Mouse (Mus musculus) heart, embryonic 14.5 days (tissue): ENCODE data around the gene Hoxc4. TPM values are rescaled to one million over a fixed set of nuclear protein-coding genes. Genes with fewer than 3 reads are reported as not detected.

Source experiments
- ATAC-seq: fragments of 200-750 bp; cut with Nextera tagmentation; 2 replicates; pipeline ENCODE4 v1.8.0; 2017; ENCODE audit warnings: low read depth, moderate TSS enrichment; ENCODE audit not compliant: insufficient number of reproducible peaks, insufficient read depth, low FRiP score
- H3K27ac ChIP-seq, 2 experiments: fragments of 200-500 bp in 1 of 2; fragments of 300-500 bp in 1 of 2; sonication (generic) in 1 of 2; replicated peaks in 1 of 2; 2 replicates each; pipeline ENCODE4 v1.5.1; 2012 to 2014; ENCODE audit warnings: low read depth in 2 of 2, low read length in 2 of 2, control low read depth in 1 of 2, mild to moderate bottlenecking in 1 of 2, mixed read lengths in 1 of 2; ENCODE audit not compliant: control insufficient read depth in 1 of 2, insufficient read depth in 1 of 2
- H3K27me3 ChIP-seq: fragments of 300-500 bp; sonication (generic); 2 replicates; pipeline ENCODE4 v1.6.1; 2014; ENCODE audit warnings: mild to moderate bottlenecking, low read length, control low read depth; ENCODE audit not compliant: control insufficient read depth, insufficient read depth
- H3K36me3 ChIP-seq: fragments of 300-500 bp; sonication (generic); 2 replicates; pipeline ENCODE4 v1.6.1; 2014; ENCODE audit warnings: mild to moderate bottlenecking, control low read depth, low read length, mixed read lengths; ENCODE audit not compliant: control insufficient read depth, insufficient read depth
- H3K4me1 ChIP-seq, 2 experiments: fragments of 200-500 bp in 1 of 2; fragments of 300-500 bp in 1 of 2; sonication (generic) in 1 of 2; 2 replicates each; pipeline ENCODE4 v1.6.1; 2012 to 2014; ENCODE audit warnings: low read length in 2 of 2, control low read depth in 1 of 2, mixed read lengths in 1 of 2; ENCODE audit not compliant: control insufficient read depth in 2 of 2, insufficient read depth in 2 of 2
- H3K4me2 ChIP-seq: fragments of 300-500 bp; sonication (generic); 2 replicates; pipeline ENCODE4 v1.6.1; 2014; ENCODE audit warnings: mild to moderate bottlenecking, low read length
- H3K4me3 ChIP-seq, 2 experiments: fragments of 200-500 bp in 1 of 2; fragments of 300-500 bp in 1 of 2; sonication (generic) in 1 of 2; 2 replicates each; pipeline ENCODE4 v1.5.1; 2012 to 2014; ENCODE audit warnings: low read length in 2 of 2, mild to moderate bottlenecking in 2 of 2, control low read depth in 1 of 2, low read depth in 1 of 2, moderate library complexity in 1 of 2; ENCODE audit not compliant: control insufficient read depth in 1 of 2, insufficient read depth in 1 of 2
- H3K9ac ChIP-seq: fragments of 300-500 bp; sonication (generic); 2 replicates; pipeline ENCODE4 v1.6.1; 2014; ENCODE audit warnings: mild to moderate bottlenecking, low read length
- H3K9me3 ChIP-seq: fragments of 300-500 bp; sonication (generic); 2 replicates; pipeline ENCODE4 v1.6.1; 2016; ENCODE audit warnings: low read length, control low read depth; ENCODE audit not compliant: control insufficient read depth
- WGBS: fragments of 180-500 bp; shearing (Covaris S2); extraction: QIAGEN DNeasy Blood & Tissue Kit; methylation state at CpG from one replicate; pipeline ENCODE4 v1.1.7; 2014; 5-methylcytosine and 5-hydroxymethylcytosine counted together
- polyA plus RNA-seq: library from polyadenylated mRNA; unstranded; fragments of >200 nt; fragmentation: Nextera tagmentation; extraction: Ambion mirVana; gene quantifications from 2 replicates; pipeline ENCODE4 v1.2.1, GENCODE M21; 2014

Hoxc4 gene
- polyA plus RNA-seq, 1 experiment from 2014 or later: 0.30 TPM

GRCm38 (mm10) chr15:103005797-103006196, 12.9 kb upstream of the Hoxc4 start:
- H3K9ac ChIP-seq: no peak overlapping the region
- no peak overlapping the region for H3K4me2 ChIP-seq
- ATAC-seq: no peak
- H3K36me3 ChIP-seq: no peaks in the 10 kb centered on the region
- no peak overlapping the region for H3K27ac ChIP-seq
- H3K9me3 ChIP-seq: no peaks in the 10 kb centered on the region
- no peak overlapping the region for H3K4me3 ChIP-seq
- WGBS: 6% methylated on average over 5 of the region's 5 CpGs
- H3K4me1 ChIP-seq: peaks cover 4 to 8% of the 10 kb centered on the region in 2 experiments
- peaks cover 99% of the 10 kb centered on the region for H3K27me3 ChIP-seq

GRCm38 (mm10) chr15:103006326-103006725, 12.4 kb upstream of the Hoxc4 start:
- 27% methylated on average over 1 of the region's 1 CpGs for WGBS

DNA sequence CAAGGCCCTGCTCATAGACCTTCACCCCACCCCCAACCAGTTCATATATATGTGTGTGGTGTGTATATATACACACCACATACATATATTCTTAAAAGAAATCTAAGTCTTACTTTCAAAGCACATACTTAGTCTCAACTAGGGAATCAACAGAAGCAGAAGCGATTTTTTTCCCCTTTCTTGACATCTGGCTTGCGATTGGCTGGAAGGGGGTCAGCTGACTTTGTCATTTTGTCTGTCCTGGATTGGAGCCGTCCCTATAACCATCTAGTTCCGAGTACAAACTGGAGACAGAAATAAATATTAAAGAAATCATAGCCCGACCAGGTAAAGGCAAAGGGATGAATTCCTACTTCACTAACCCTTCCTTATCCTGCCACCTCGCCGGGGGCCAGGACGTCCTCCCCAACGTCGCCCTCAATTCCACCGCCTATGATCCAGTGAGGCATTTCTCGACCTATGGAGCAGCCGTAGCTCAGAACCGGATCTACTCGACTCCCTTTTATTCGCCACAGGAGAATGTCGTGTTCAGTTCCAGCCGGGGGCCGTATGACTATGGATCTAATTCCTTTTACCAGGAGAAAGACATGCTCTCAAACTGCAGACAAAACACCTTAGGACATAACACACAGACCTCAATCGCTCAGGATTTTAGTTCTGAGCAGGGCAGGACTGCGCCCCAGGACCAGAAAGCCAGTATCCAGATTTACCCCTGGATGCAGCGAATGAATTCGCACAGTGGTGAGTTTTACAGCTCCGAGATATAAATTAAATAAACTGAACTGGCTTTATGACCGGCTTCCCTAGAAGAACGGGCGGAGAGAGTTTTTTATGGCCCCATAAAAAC, 9.2 kb upstream of the Hoxc4 start:
- Histone ChIP-seq H3K27me3 (peaks cover 98% of the 10 kb centered on the region), H3K4me2 (no peak overlapping the region), H3K27ac (no peak overlapping the region), H3K9me3 (no peaks in the 10 kb centered on the region), H3K4me1 (0 out of 4 replicates have a peak, but pooled peaks cover 0 to 4% of the 10 kb centered on the region in 2 experiments), H3K9ac (no peak overlapping the region), H3K4me3 (no peak overlapping the region), H3K36me3 (no peaks in the 10 kb centered on the region)
- 2% methylated on average over 27 of the region's 27 CpGs for WGBS
- ATAC-seq: no peak

More at GRCm38 (mm10) chr15:103006326-103006725, 12.4 kb upstream of the Hoxc4 start:
- peaks cover 99% of the 10 kb centered on the region for H3K27me3 ChIP-seq
- H3K27ac ChIP-seq: no peak overlapping the region
- H3K4me3 ChIP-seq: no peak overlapping the region
- H3K36me3 ChIP-seq: no peaks in the 10 kb centered on the region
- H3K4me1 ChIP-seq: peaks cover 0 to 4% of the 10 kb centered on the region in 2 experiments; a peak in 2 of 4 replicates
- no peak overlapping the region for H3K9ac ChIP-seq
- H3K9me3 ChIP-seq: no peaks in the 10 kb centered on the region
- H3K4me2 ChIP-seq: no peak overlapping the region
- no peak for ATAC-seq

DNA sequence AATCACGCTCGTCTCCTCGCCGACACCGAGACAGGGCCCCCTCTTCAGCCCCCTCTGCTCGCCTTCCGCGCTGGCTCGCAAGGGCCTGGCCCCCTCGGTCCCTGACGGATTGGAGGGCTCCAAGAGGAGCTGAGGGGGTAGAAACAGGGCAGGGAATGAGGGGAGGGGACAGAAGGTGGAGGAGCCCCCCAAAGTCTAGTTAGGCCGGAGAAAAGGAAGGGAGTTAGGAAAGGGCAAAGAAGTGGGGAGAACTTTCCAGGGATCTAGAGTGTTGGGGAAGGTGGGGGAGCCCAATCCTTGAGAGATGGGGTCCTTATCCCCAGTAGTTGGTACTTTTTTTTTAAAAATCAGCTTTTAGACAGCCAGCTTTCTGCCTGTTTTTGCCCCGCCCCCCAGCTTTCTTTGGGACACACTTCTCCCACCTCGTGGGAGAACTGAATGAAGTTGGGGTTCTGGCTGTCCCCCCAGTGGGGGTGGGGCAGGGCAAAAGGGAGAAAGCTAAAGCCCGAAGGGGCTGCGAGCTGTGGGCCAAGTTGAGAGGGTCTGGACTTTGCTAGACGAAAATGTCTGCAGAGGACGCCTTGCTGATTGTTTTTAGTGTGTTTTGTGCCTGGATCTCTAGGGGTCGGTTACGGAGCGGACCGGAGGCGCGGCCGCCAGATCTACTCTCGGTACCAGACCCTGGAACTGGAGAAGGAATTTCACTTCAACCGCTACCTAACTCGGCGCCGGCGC, 8.5 kb upstream of the Hoxc4 start:
- 2% methylated on average over 31 of the region's 31 CpGs for WGBS
- H3K4me1 ChIP-seq: 0 out of 4 replicates have a peak, but pooled peaks cover 0 to 4% of the 10 kb centered on the region in 2 experiments
- H3K4me2 ChIP-seq: no peak overlapping the region
- H3K9ac ChIP-seq: no peak overlapping the region
- no peaks in the 10 kb centered on the region for H3K36me3 ChIP-seq
- H3K4me3 ChIP-seq: no peak overlapping the region
- H3K27ac ChIP-seq: no peak overlapping the region
- no peaks in the 10 kb centered on the region for H3K9me3 ChIP-seq
- H3K27me3 ChIP-seq: peaks cover 98% of the 10 kb centered on the region
- no peak for ATAC-seq

GRCm38 (mm10) chr15:103010847-103011555, 7.7 kb upstream of the Hoxc4 start:
- WGBS: 1% methylated on average over 28 of the region's 28 CpGs
- no peak for ATAC-seq
- no peak overlapping the region for H3K4me2 ChIP-seq

GRCm38 (mm10) chr15:103011928-103012486, 6.7 kb upstream of the Hoxc4 start:
- no peak for ATAC-seq
- no peak overlapping the region for H3K27ac ChIP-seq
- 0 out of 4 replicates have a peak, but pooled peaks cover 0 to 4% of the 10 kb centered on the region in 2 experiments for H3K4me1 ChIP-seq
- no peak overlapping the region for H3K4me3 ChIP-seq
- no peak overlapping the region for H3K4me2 ChIP-seq
- H3K36me3 ChIP-seq: no peaks in the 10 kb centered on the region
- peaks cover 98% of the 10 kb centered on the region for H3K27me3 ChIP-seq
- H3K9me3 ChIP-seq: no peaks in the 10 kb centered on the region
- no peak overlapping the region for H3K9ac ChIP-seq
- WGBS: 2% methylated on average over 26 of the region's 26 CpGs

More at GRCm38 (mm10) chr15:103010847-103011555, 7.7 kb upstream of the Hoxc4 start:
- Histone ChIP-seq H3K4me1 (0 out of 4 replicates have a peak, but pooled peaks cover 0 to 4% of the 10 kb centered on the region in 2 experiments), H3K9me3 (no peaks in the 10 kb centered on the region), H3K9ac (no peak overlapping the region), H3K27ac (no peak overlapping the region), H3K4me3 (no peak overlapping the region), H3K36me3 (no peaks in the 10 kb centered on the region), H3K27me3 (peaks cover 98% of the 10 kb centered on the region)
